Comparison of ENCODE assay signal across 35 mouse cellular contexts in genomic region chr17:35083929-35084497, GRCm38 (mm10). TPM values are rescaled to one million over a fixed set of nuclear protein-coding genes. Genes with fewer than 3 reads are reported as not detected.
"Had no signal": no experiment of that assay in that cellular context is flagged by ENCODE, and none has a peak within 500 bp of the region (broad histone marks: within the 10 kb centered on the region; RNA-seq: fewer than 3 reads in every experiment).

No protein-coding gene starts in this region.

- H3K36me3 ChIP-seq: heart, embryonic 10.5 days; heart, embryonic 12.5 days; hindbrain, embryonic 10.5 days; hindbrain, embryonic 12.5 days; intestine, embryonic 15.5 days; limb, embryonic 13.5 days; limb, embryonic 15.5 days had no signal

- H3K9ac ChIP-seq: heart, embryonic 12.5 days; hindbrain, embryonic 12.5 days; hindbrain, embryonic 14.5 days; intestine, embryonic 15.5 days; limb, embryonic 13.5 days; limb, embryonic 15.5 days; liver, embryonic 14.5 days had no signal

- H3K27me3 ChIP-seq: intestine, embryonic 15.5 days; limb, embryonic 15.5 days had no signal

- H3K9me3 ChIP-seq: heart, embryonic 10.5 days; heart, embryonic 12.5 days; hindbrain, embryonic 10.5 days; hindbrain, embryonic 12.5 days; intestine, embryonic 15.5 days; limb, embryonic 13.5 days; limb, embryonic 15.5 days had no signal

- H3K4me2 ChIP-seq: heart, embryonic 12.5 days; hindbrain, embryonic 12.5 days; hindbrain, embryonic 14.5 days; intestine, embryonic 15.5 days; limb, embryonic 13.5 days; limb, embryonic 15.5 days had no signal

- H3K4me3 ChIP-seq: heart, embryonic 10.5 days; heart, embryonic 12.5 days; hindbrain, embryonic 10.5 days; hindbrain, embryonic 12.5 days; intestine, embryonic 15.5 days; limb, embryonic 13.5 days; limb, embryonic 15.5 days had no signal

- H3K4me1 ChIP-seq: hindbrain, embryonic 12.5 days; limb, embryonic 13.5 days; limb, embryonic 15.5 days had no signal

- DNase-seq: gastrocnemius, postnatal 14 days; gastrocnemius, postnatal 36 days; heart, adult 18-20 months; heart, postnatal 10 days; heart, postnatal 4 days; kidney, adult 18-20 months; kidney, adult 8-10 months; kidney, postnatal 10 days; kidney, postnatal 25 days; layer of hippocampus, adult 9-11 months; layer of hippocampus, postnatal 36 days; left cerebral cortex, postnatal 4 days had no signal

- ATAC-seq: hindbrain, embryonic 16.5 days; inflammation-experienced regulatory T-cells, adult 6 months; intestine, embryonic 15.5 days; intestine, postnatal 0 days had no signal

- H3K27ac ChIP-seq: heart, embryonic 10.5 days; hindbrain, embryonic 10.5 days; hindbrain, embryonic 12.5 days; hindbrain, embryonic 14.5 days; intestine, embryonic 15.5 days; limb, embryonic 13.5 days; limb, embryonic 15.5 days; liver, embryonic 14.5 days had no signal

RNA-seq across cellular contexts. Expression of gene Ly6g6f, which starts 1.4 kb away (rescaled TPM):
- total RNA-seq: gastrocnemius, adult 18-20 months; gastrocnemius, adult 8-10 months; gastrocnemius, postnatal 14 days; gastrocnemius, postnatal 36 days; heart, adult 18-20 months; heart, postnatal 10 days; heart, postnatal 25 days; heart, postnatal 4 days; layer of hippocampus, postnatal 14 days; layer of hippocampus, postnatal 36 days; left cerebral cortex, postnatal 10 days; left cerebral cortex, postnatal 25 days; left cerebral cortex, postnatal 4 days had no signal
- polyA plus RNA-seq: heart, embryonic 14.5 days; hindbrain, embryonic 16.5 days; inflammation-experienced regulatory T-cells, adult 6 months; intestine, postnatal 0 days; kidney, embryonic 16.5 days had no signal

RNA-seq across cellular contexts. Expression of gene Ly6g6d, which starts 6.1 kb away (rescaled TPM):
- total RNA-seq: left cerebral cortex, postnatal 4 days had no signal
- polyA plus RNA-seq: inflammation-experienced regulatory T-cells, adult 6 months had no signal

RNA-seq across cellular contexts. Expression of gene Ly6g6e, which starts 7.3 kb away (rescaled TPM):
- total RNA-seq: gastrocnemius, adult 18-20 months; gastrocnemius, adult 8-10 months; gastrocnemius, postnatal 14 days; gastrocnemius, postnatal 36 days; heart, adult 18-20 months; heart, adult 8-10 months; heart, postnatal 25 days; heart, postnatal 4 days had no signal
- polyA plus RNA-seq: hindbrain, embryonic 12.5 days; hindbrain, embryonic 14.5 days; inflammation-experienced regulatory T-cells, adult 6 months had no signal

RNA-seq across cellular contexts. Expression of gene Mpig6b, which starts 18.0 kb away (rescaled TPM):
- total RNA-seq: gastrocnemius, adult 18-20 months; gastrocnemius, adult 8-10 months; gastrocnemius, postnatal 14 days; gastrocnemius, postnatal 36 days; layer of hippocampus, adult 18-20 months; layer of hippocampus, postnatal 14 days; layer of hippocampus, postnatal 36 days; left cerebral cortex, adult 18-20 months; left cerebral cortex, postnatal 10 days; left cerebral cortex, postnatal 25 days; left cerebral cortex, postnatal 4 days had no signal
- polyA plus RNA-seq: inflammation-experienced regulatory T-cells, adult 6 months had no signal
